Mouse (Mus musculus): Measurements from ENCODE around the gene Tmem80. TPM values are rescaled to one million over a fixed set of nuclear protein-coding genes. Genes with fewer than 3 reads are reported as not detected.

Gene Tmem80
- polyA plus RNA-seq, 1 experiment from 2014 or later = 23.3 TPM

GRCm38 (mm10) chr7:141291921-141292582 lies 35.5 kb upstream of the Tmem80 start, which contains the start of gene Drd4:
Gene Drd4, plus strand, starts transcription at chr7:141292006.
- 6% methylated on average over 46 of the region's 46 CpGs for WGBS
- no peak for ATAC-seq
- H3K27ac ChIP-seq (ENCODE audit: low read depth, low read length) = no peak within 1 kb of the TSS
- H3K9me3 ChIP-seq (ENCODE audit: control insufficient read depth) = no peaks in the 10 kb centered on the region
- 0 out of 2 replicates have a peak within 1 kb of the TSS, but pooled peaks have one; percentile 17 for H3K9ac ChIP-seq (ENCODE audit: low read depth, low read length)
- peak within 1 kb of the TSS; percentile 83 for H3K4me2 ChIP-seq (replicated peaks; ENCODE audit: low read depth)
- no peak for TF ChIP-seq CTCF (IDR thresholded peaks at IDR 0.05; ENCODE audit: low read depth)
- peak within 1 kb of the TSS; percentile 43 for H3K4me3 ChIP-seq (ENCODE audit: low read depth, low read length)
- peaks cover 5% of the 10 kb centered on the region; the same call in 1 of the 2 replicates for H3K4me1 ChIP-seq (replicated peaks; ENCODE audit: control insufficient read depth, insufficient read depth, low read length)
- H3K36me3 ChIP-seq (ENCODE audit: control insufficient read depth, insufficient read depth) = 0 out of 2 replicates have a peak, but pooled peaks cover under 1% of the 10 kb centered on the region
- H3K27me3 ChIP-seq (replicated peaks; ENCODE audit: control insufficient read depth, insufficient read depth, low read length) = peaks cover 42% of the 10 kb centered on the region

DNA sequence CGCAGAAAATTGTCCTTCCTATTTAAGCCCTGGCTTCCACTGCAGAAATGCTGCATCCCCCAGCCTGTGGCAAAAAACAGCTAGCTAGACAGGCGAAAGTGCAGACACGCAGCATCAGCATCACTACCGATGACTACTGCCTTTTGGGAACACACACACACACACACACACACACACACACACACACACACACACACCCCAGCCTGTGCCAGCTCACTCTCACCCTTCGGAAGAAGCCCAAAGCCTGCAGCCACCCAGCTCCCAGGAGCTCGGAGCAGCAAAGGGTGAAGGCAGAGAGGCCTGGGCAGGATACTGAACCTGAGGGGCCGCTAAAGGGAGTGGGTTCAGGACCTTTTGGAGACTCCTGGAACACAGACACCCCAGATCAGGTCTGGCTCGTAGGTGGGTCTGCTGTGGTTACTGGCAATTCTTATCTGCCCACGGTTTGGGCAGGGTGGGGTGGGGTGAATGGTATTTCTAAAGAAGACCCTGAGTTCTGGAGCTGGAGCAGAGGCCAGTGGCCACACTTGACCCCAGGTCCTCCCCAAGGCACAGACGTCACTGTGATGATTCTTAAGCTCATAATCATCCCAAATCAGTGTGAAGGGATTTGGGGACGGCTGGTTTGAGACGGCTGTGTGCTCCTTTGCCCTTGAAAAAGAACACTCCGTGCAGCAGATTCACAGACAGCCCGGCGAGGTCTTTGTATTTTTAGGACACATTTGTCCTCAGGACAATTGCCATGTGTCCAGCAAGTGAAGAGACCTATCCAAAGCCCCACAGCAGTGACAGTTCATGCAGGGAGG lies 34.8 kb upstream of the Tmem80 start:
- no peak overlapping the region for H3K9ac ChIP-seq (ENCODE audit: low read depth, low read length)
- WGBS = 70% methylated on average over 15 of the region's 15 CpGs

DNA sequence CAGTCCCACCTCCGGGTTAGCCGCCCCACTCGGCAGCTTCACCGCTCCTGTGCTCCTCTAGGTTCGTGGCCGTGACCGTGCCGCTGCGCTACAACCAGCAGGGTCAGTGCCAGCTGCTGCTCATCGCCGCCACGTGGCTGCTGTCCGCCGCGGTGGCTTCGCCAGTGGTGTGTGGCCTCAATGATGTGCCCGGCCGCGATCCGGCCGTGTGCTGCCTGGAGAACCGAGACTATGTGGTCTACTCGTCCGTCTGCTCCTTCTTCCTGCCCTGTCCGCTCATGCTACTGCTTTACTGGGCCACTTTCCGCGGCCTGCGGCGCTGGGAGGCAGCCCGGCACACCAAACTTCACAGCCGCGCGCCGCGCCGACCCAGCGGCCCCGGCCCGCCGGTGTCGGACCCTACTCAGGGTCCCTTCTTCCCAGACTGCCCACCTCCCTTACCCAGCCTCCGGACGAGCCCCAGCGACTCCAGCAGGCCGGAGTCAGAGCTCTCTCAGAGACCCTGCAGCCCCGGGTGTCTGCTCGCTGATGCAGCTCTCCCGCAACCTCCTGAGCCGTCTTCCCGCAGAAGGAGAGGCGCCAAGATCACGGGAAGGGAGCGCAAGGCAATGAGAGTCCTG lies 33.6 kb upstream of the Tmem80 start:
- Histone ChIP-seq H3K4me3 (ENCODE audit: low read depth, low read length) (peak overlapping the region; percentile 27), H3K9ac (ENCODE audit: low read depth, low read length) (peak overlapping the region; percentile 42), H3K36me3 (ENCODE audit: control insufficient read depth, insufficient read depth) (peaks cover 10% of the 10 kb centered on the region; the same call in 1 of the 2 replicates), H3K27ac (ENCODE audit: low read depth, low read length) (no peak overlapping the region), H3K27me3 (replicated peaks; ENCODE audit: control insufficient read depth, insufficient read depth, low read length) (peaks cover 42% of the 10 kb centered on the region), H3K9me3 (ENCODE audit: control insufficient read depth) (no peaks in the 10 kb centered on the region), H3K4me2 (replicated peaks; ENCODE audit: low read depth) (peak overlapping the region; percentile 61), H3K4me1 (replicated peaks; ENCODE audit: control insufficient read depth, insufficient read depth, low read length) (peaks cover 5% of the 10 kb centered on the region; the same call in 1 of the 2 replicates)
- peak; percentile 47 for TF ChIP-seq CTCF (IDR thresholded peaks at IDR 0.05; ENCODE audit: low read depth)
- ATAC-seq = peak; percentile 15; the same call in 1 of the 2 replicates
- 1% methylated on average over 53 of the region's 53 CpGs for WGBS

More for the DNA sequence above, 34.8 kb upstream of the Tmem80 start:
- Histone ChIP-seq H3K36me3 (ENCODE audit: control insufficient read depth, insufficient read depth) (peaks cover 8% of the 10 kb centered on the region; the same call in 1 of the 2 replicates), H3K27me3 (replicated peaks; ENCODE audit: control insufficient read depth, insufficient read depth, low read length) (peaks cover 42% of the 10 kb centered on the region), H3K4me1 (replicated peaks; ENCODE audit: control insufficient read depth, insufficient read depth, low read length) (peaks cover 5% of the 10 kb centered on the region; the same call in 1 of the 2 replicates), H3K27ac (ENCODE audit: low read depth, low read length) (no peak overlapping the region), H3K9me3 (ENCODE audit: control insufficient read depth) (no peaks in the 10 kb centered on the region), H3K4me3 (ENCODE audit: low read depth, low read length) (no peak overlapping the region), H3K4me2 (replicated peaks; ENCODE audit: low read depth) (no peak overlapping the region)
- no peak for ATAC-seq
- TF ChIP-seq CTCF (IDR thresholded peaks at IDR 0.05; ENCODE audit: low read depth) = no peak

DNA sequence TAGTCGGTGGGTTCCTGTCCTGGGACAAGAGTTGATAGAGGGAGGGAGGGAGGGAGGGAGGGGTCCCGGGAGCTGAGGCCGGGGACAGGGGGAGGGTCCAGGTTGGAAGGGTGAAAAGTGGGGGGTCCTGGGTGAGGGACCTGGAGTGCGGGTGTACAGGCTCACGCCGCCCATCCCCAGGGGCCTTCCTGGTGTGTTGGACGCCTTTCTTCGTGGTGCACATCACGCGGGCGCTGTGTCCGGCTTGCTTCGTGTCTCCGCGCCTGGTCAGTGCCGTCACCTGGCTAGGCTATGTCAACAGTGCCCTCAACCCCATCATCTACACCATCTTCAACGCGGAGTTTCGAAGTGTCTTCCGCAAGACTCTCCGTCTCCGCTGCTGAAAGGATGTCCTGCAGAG lies 33.1 kb upstream of the Tmem80 start:
- Histone ChIP-seq H3K9ac (ENCODE audit: low read depth, low read length) (no peak overlapping the region), H3K27me3 (replicated peaks; ENCODE audit: control insufficient read depth, insufficient read depth, low read length) (peaks cover 42% of the 10 kb centered on the region), H3K4me3 (ENCODE audit: low read depth, low read length) (peak overlapping the region; percentile 27), H3K27ac (ENCODE audit: low read depth, low read length) (no peak overlapping the region), H3K9me3 (ENCODE audit: control insufficient read depth) (no peaks in the 10 kb centered on the region), H3K36me3 (ENCODE audit: control insufficient read depth, insufficient read depth) (peaks cover 10% of the 10 kb centered on the region; the same call in 1 of the 2 replicates), H3K4me1 (replicated peaks; ENCODE audit: control insufficient read depth, insufficient read depth, low read length) (peaks cover 5% of the 10 kb centered on the region; the same call in 1 of the 2 replicates), H3K4me2 (replicated peaks; ENCODE audit: low read depth) (peak overlapping the region; percentile 61)
- TF ChIP-seq CTCF (IDR thresholded peaks at IDR 0.05; ENCODE audit: low read depth) = no peak
- 13% methylated on average over 22 of the region's 22 CpGs for WGBS
- ATAC-seq = no peak

DNA sequence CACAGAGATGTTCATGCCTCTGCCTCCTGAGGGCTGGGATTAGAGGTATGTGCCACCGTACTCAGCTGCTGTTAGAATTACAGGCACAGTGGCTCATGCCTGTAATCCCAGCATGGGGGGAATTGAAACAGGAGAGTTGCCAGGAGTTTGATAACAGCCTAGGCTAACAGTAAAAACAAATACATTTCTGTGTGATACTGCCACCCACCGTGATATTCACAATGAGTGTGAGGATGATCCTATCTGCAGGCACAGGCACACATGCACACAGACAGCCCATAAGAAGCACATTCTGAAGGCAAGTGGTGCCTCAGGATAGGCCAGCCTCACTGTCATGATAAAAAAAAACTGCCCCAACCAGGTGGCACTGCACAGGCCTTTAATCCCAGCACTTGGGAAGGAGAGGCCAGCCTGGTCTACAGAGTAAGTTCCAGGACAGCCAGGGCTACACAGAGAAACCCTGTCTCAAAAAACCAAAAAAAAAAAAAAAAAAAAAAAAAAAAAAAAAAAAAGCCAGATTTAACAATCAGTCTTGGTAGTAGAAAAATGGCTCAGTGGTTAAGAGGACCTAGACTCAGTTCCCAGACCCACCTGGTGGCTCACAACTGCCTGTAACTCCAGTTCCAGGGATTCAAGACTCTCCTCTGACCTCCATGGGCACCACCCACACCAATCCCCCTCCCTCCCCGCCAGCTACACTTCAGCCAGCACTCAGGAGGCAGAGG lies 29.5 kb upstream of the Tmem80 start:
- no peak overlapping the region for H3K9ac ChIP-seq (ENCODE audit: low read depth, low read length)
- TF ChIP-seq CTCF (IDR thresholded peaks at IDR 0.05; ENCODE audit: low read depth) = no peak
- ATAC-seq = no peak
- no peaks in the 10 kb centered on the region for H3K9me3 ChIP-seq (ENCODE audit: control insufficient read depth)
- 76% methylated on average over 3 of the region's 3 CpGs for WGBS
- no peak overlapping the region for H3K4me3 ChIP-seq (ENCODE audit: low read depth, low read length)
- peaks cover 22% of the 10 kb centered on the region for H3K27me3 ChIP-seq (replicated peaks; ENCODE audit: control insufficient read depth, insufficient read depth, low read length)
- peaks cover 29% of the 10 kb centered on the region for H3K36me3 ChIP-seq (ENCODE audit: control insufficient read depth, insufficient read depth)
- H3K4me1 ChIP-seq (replicated peaks; ENCODE audit: control insufficient read depth, insufficient read depth, low read length) = no peaks in the 10 kb centered on the region; the same call in 1 of the 2 replicates
- no peak overlapping the region for H3K4me2 ChIP-seq (replicated peaks; ENCODE audit: low read depth)
- H3K27ac ChIP-seq (ENCODE audit: low read depth, low read length) = no peak overlapping the region

Data from intestine, postnatal 0 days (tissue).